Mouse (Mus musculus) fibroblast of lung, adult 2 months (primary cell): ENCODE measurements at regions not wholly inside any gene's neighbourhood (a gene's known extent, or its start where the extent isn't known, plus 50 kb on each side); places are given as distances from the start of the nearest gene placed in this dataset.

Source experiments
- DNase-seq: peaks from one replicate; pipeline ENCODE4 v3.0.0-alpha.2; 2011; ENCODE audit warnings: low read depth

- no peak for DNase-seq
These were observed 883.8 kb downstream of the Gbe1 start for GRCm38 (mm10) chr16:71197523-71197922.

GRCm38 (mm10) chr16:71208806-71209205 lies 895.1 kb downstream of the Gbe1 start:
- no peak for DNase-seq

- DNase-seq: no peak
These were observed 910.7 kb downstream of the Gbe1 start for GRCm38 (mm10) chr16:71224469-71224868.

GRCm38 (mm10) chr16:71230104-71230653 lies 916.4 kb downstream of the Gbe1 start:
- no peak for DNase-seq

GRCm38 (mm10) chr16:71243065-71243464 lies 929.3 kb downstream of the Gbe1 start:
- DNase-seq: no peak

GRCm38 (mm10) chr16:71243480-71243879 lies 929.7 kb downstream of the Gbe1 start:
- DNase-seq: no peak

- DNase-seq: peak; percentile 32
These were observed 933.9 kb downstream of the Gbe1 start for GRCm38 (mm10) chr16:71247516-71248139.

GRCm38 (mm10) chr16:71255740-71256139 lies 942.0 kb downstream of the Gbe1 start:
- no peak for DNase-seq

GRCm38 (mm10) chr16:71256175-71256574 lies 942.4 kb downstream of the Gbe1 start:
- no peak for DNase-seq

GRCm38 (mm10) chr16:71267191-71267590 lies 953.4 kb downstream of the Gbe1 start:
- DNase-seq: no peak
